Mouse (Mus musculus) heart, embryonic 11.5 days (tissue): ENCODE measurements around the gene Rassf3. TPM values are rescaled to one million over a fixed set of nuclear protein-coding genes. Genes with fewer than 3 reads are reported as not detected.

Experiments
- ATAC-seq: fragments of 200-750 bp; cut with Nextera tagmentation; replicated peaks from 2 replicates; pipeline ENCODE4 v1.8.0; 2017; ENCODE audit warnings: moderate library complexity; ENCODE audit not compliant: insufficient number of reproducible peaks, low FRiP score, low TSS enrichment
- H3K27ac ChIP-seq: fragments of 300-500 bp; sonication (generic); 2 replicates; pipeline ENCODE4 v1.5.1; 2014; ENCODE audit warnings: mild to moderate bottlenecking, low read depth, low read length
- H3K27me3 ChIP-seq: fragments of 300-500 bp; sonication (generic); 2 replicates; pipeline ENCODE4 v1.6.1; 2014; ENCODE audit warnings: mild to moderate bottlenecking, low read length, mixed read lengths; ENCODE audit not compliant: control insufficient read depth, insufficient read depth
- H3K36me3 ChIP-seq: fragments of 300-500 bp; sonication (generic); 2 replicates; pipeline ENCODE4 v1.6.1; 2014; ENCODE audit warnings: mild to moderate bottlenecking, low read length, moderate library complexity, mixed read lengths; ENCODE audit not compliant: control insufficient read depth, insufficient read depth
- H3K4me1 ChIP-seq: fragments of 300-500 bp; sonication (generic); 2 replicates; pipeline ENCODE4 v1.6.1; 2014; ENCODE audit warnings: low read length; ENCODE audit not compliant: control insufficient read depth, insufficient read depth
- H3K4me2 ChIP-seq: fragments of 300-500 bp; sonication (generic); 2 replicates; pipeline ENCODE4 v1.6.1; 2014; ENCODE audit warnings: mild to moderate bottlenecking, moderate library complexity
- H3K4me3 ChIP-seq: fragments of 300-500 bp; sonication (generic); 2 replicates; pipeline ENCODE4 v1.5.1; 2014; ENCODE audit warnings: low read depth, low read length
- H3K9ac ChIP-seq: fragments of 300-500 bp; sonication (generic); 2 replicates; pipeline ENCODE4 v1.6.1; 2014; ENCODE audit warnings: mild to moderate bottlenecking, low read depth, low read length, moderate library complexity
- H3K9me3 ChIP-seq: fragments of 300-500 bp; sonication (generic); replicated peaks from 2 replicates; pipeline ENCODE4 v1.6.1; 2016; ENCODE audit warnings: low read length; ENCODE audit not compliant: control insufficient read depth
- WGBS: fragments of 180-500 bp; shearing (Covaris S2); extraction: QIAGEN DNeasy Blood & Tissue Kit; methylation state at CpG from one replicate; pipeline ENCODE4 v1.1.7; 2014; ENCODE audit not compliant: insufficient replicate concordance; 5-methylcytosine and 5-hydroxymethylcytosine counted together
- polyA plus RNA-seq: library from polyadenylated mRNA; unstranded; fragments of >200 nt; fragmentation: Nextera tagmentation; extraction: Ambion mirVana; gene quantifications from 2 replicates; pipeline ENCODE4 v1.2.1, GENCODE M21; 2014

Rassf3 gene
- 18.3 and 23.9 TPM in 2 replicates for polyA plus RNA-seq

GRCm38 (mm10) chr10:121476190-121476967 is at the start of gene Rassf3:
Gene Rassf3 (minus strand): TSS chr10:121476347.
- Histone ChIP-seq H3K27me3 (no peaks in the 10 kb centered on the region), H3K4me1 (peaks cover 40% of the 10 kb centered on the region), H3K9me3 (no peaks in the 10 kb centered on the region), H3K9ac (peak within 1 kb of the TSS; percentile 96), H3K4me2 (peak within 1 kb of the TSS; percentile 69), H3K36me3 (no peaks in the 10 kb centered on the region), H3K4me3 (peak within 1 kb of the TSS; percentile 81), H3K27ac (peak within 1 kb of the TSS; percentile 90)
- peak; percentile 95 for ATAC-seq
- WGBS: 1% methylated on average over 42 of the region's 62 CpGs

GRCm38 (mm10) chr10:121520923-121521585 is 44.9 kb upstream of the Rassf3 start:
- Histone ChIP-seq H3K4me2 (peak overlapping the region; percentile 24), H3K4me1 (no peaks in the 10 kb centered on the region; the same call in 1 of the 2 replicates), H3K27me3 (no peaks in the 10 kb centered on the region), H3K36me3 (no peaks in the 10 kb centered on the region), H3K9ac (0 out of 2 replicates have a peak overlapping the region, but pooled peaks have one; percentile 6), H3K4me3 (no peak overlapping the region), H3K27ac (no peak overlapping the region), H3K9me3 (no peaks in the 10 kb centered on the region)
- ATAC-seq: no peak
- WGBS: 38% methylated on average over 12 of the region's 12 CpGs

- no peak for ATAC-seq
- H3K9me3 ChIP-seq: no peaks in the 10 kb centered on the region
- no peaks in the 10 kb centered on the region for H3K36me3 ChIP-seq
- no peak overlapping the region for H3K4me2 ChIP-seq
- H3K9ac ChIP-seq: no peak overlapping the region
- no peak overlapping the region for H3K4me3 ChIP-seq
- no peaks in the 10 kb centered on the region; the same call in 1 of the 2 replicates for H3K4me1 ChIP-seq
- no peaks in the 10 kb centered on the region for H3K27me3 ChIP-seq
- no peak overlapping the region for H3K27ac ChIP-seq
- WGBS: 53% methylated on average over 2 of the region's 2 CpGs
Measured at GRCm38 (mm10) chr10:121519710-121520109, 43.6 kb upstream of the Rassf3 start.

GRCm38 (mm10) chr10:121516008-121516600 is 40.0 kb upstream of the Rassf3 start:
- no peak overlapping the region for H3K9ac ChIP-seq
- no peak overlapping the region for H3K27ac ChIP-seq
- no peaks in the 10 kb centered on the region for H3K4me1 ChIP-seq
- WGBS: 30% methylated on average over 18 of the region's 18 CpGs
- no peak overlapping the region for H3K4me3 ChIP-seq
- no peaks in the 10 kb centered on the region for H3K36me3 ChIP-seq
- H3K9me3 ChIP-seq: no peaks in the 10 kb centered on the region
- no peak for ATAC-seq
- H3K27me3 ChIP-seq: no peaks in the 10 kb centered on the region
- H3K4me2 ChIP-seq: peak overlapping the region; percentile 14; the same call in 1 of the 2 replicates

DNA sequence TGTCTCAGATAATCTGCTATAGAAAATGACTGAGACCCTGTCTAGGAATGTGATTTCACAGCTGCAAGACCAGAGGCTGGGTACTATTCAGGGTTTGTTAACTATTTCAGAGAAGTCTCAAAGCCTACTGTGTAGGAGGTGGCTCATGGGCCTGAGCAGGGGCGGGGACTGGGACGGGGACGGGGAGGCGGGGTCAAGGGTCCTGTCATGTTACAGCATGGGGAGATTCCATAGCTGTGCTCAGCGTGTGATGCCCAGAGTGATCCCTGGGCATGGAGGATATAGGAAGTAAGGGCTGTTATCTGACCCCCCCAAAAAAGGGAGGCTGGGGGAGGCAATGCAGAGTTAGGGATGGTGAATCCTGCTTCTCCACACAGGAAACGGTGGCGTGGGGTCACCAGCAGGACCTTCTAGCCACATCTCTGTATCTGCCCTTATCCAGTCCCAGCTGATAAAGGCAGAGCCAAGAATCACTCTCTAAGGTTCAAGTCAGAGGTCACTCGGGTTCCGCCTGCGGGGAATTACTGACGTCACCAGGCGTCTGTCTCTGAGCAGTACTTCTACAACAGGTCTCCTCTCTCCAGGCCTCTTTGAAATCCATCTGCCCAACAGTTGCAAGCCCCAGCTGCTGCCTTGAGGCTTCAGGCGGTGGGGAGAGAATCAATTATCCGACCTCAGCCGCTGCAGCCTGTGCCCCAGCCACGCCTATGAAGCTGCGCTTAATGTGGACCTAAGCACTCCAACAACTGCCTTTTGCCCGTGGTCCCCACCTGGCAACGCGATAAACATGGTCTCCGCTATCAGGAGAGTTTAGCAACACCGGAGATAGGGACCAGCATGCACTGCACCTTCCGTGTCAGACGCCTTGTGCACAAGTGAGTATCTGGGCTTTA is 33.9 kb upstream of the Rassf3 start:
- 5% methylated on average over 24 of the region's 24 CpGs for WGBS
- Histone ChIP-seq H3K36me3 (no peaks in the 10 kb centered on the region), H3K4me2 (peak overlapping the region; percentile 58), H3K9ac (peak overlapping the region; percentile 28; the same call in 1 of the 2 replicates), H3K27me3 (no peaks in the 10 kb centered on the region), H3K4me1 (peaks cover 21% of the 10 kb centered on the region), H3K9me3 (no peaks in the 10 kb centered on the region), H3K4me3 (peak overlapping the region; percentile 13), H3K27ac (no peak overlapping the region; the same call in none of the 2 replicates)
- ATAC-seq: peak; percentile 60; the same call in 1 of the 2 replicates

DNA sequence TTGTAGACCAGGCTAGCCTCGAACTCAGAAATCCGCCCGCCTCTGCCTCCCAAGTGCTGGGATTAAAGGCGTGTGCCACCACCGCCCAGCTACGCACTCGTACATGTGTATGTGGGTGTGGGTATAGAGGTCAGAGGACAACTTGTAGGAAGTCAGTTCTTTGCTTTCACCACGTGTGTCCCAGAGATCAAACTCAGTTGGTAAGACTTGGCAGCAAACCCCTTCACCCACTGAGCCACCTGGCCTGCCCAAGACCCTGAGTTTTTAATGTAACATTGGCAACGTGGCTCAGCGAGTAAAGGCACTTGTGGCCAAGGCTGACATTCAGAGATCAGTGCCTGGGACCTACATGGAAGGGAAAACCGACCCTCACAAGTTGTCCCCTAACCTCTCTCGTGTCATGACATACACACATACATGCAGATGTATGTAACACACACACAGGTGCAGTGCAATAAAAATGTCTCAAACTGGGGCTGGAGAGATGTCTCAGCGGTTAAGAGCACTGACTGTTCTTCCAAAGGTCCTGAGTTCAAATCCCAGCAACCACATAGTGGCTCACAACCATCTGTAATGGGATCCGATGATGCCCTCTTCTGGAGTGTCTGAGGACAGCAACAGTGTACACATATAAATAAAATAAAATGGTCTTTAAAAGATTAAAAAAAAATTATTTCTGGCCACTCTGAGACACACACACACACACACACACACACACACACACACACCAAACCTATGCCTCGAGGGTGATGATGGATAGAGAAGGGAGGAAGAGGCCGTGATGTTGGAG is 31.8 kb upstream of the Rassf3 start:
- Histone ChIP-seq H3K4me1 (peaks cover 21% of the 10 kb centered on the region), H3K36me3 (no peaks in the 10 kb centered on the region), H3K4me3 (no peak overlapping the region), H3K27me3 (no peaks in the 10 kb centered on the region), H3K27ac (no peak overlapping the region), H3K4me2 (no peak overlapping the region), H3K9ac (no peak overlapping the region), H3K9me3 (no peaks in the 10 kb centered on the region)
- no peak for ATAC-seq
- 85% methylated on average over 16 of the region's 16 CpGs for WGBS

DNA sequence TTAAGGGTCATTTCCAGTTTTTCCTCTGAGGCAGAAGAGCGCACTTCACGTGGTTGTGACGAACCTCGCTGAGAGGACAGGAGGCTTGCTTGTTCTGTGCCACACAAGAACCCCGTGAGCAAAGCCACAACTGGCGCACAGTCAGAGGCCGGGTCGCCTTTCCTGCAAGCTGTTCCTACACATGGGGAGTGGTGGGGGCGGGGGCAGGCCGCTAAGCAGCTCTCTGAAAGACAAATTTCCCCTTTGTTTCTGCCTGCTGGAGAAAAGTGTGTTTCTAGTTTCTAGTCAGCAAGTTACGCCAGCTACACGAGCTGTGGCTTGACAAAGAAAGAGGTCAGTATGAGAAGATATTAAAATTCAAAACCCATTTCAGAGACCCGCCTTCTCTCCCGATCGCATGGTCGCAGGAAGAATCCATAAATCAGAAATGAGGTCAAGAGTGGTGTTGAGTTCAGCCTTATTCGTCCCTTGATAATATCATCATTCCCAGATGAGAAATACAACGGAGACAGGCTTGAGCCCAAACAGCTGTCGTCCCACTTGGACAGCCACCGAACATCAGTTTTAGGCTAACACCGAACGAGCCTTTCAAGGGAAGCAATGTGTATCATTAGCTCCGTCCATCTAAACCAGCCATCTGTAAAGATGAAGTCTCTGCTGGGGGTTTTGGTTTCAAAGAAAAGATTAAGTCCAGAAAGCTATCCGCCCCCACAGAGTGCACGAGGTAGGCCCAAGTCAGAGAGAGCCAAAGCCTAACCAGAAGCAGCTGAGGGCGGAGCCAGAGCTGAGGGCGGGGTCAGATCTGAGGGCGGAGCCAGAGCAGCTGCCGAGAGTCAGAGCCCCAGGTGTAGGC is 30.8 kb upstream of the Rassf3 start:
- H3K4me1 ChIP-seq: peaks cover 21% of the 10 kb centered on the region
- H3K4me2 ChIP-seq: 0 out of 2 replicates have a peak overlapping the region, but pooled peaks have one; percentile 1
- no peaks in the 10 kb centered on the region for H3K36me3 ChIP-seq
- ATAC-seq: peak; percentile 35; the same call in 1 of the 2 replicates
- WGBS: 47% methylated on average over 29 of the region's 29 CpGs
- H3K9ac ChIP-seq: no peak overlapping the region
- no peak overlapping the region for H3K4me3 ChIP-seq
- peak overlapping the region; percentile 32 for H3K27ac ChIP-seq
- H3K9me3 ChIP-seq: no peaks in the 10 kb centered on the region
- H3K27me3 ChIP-seq: no peaks in the 10 kb centered on the region
